Mouse (Mus musculus) megakaryocyte, adult 5-6 weeks (primary cell): ENCODE data around the gene Stard3. TPM values are rescaled to one million over a fixed set of nuclear protein-coding genes. Genes with fewer than 3 reads are reported as not detected.

ENCODE experiments used
- total RNA-seq, 2 experiments: library from RNA; stranded (forward) in 1 of 2; stranded (reverse) in 1 of 2; fragments of 153-499, 151-499 nt in 1 of 2; fragments of 221-1000, 200-1000 nt in 1 of 2; gene quantifications; 2 replicates each; pipeline versions ENCODE4 v1.2.3 to v1.2.4; 2015 to 2017

Gene Stard3
- total RNA-seq, 2 experiments from 2014 or later, result 28.5 to 39.9 TPM

Other genes with a start within 250 kb of the Stard3 start
- 11.3 and 12.6 TPM in 2 replicates for gene Fbxl20, start 208.0 kb upstream of the Stard3 start, total RNA-seq (2015)
- 12.4 and 14.8 TPM in 2 replicates for gene Fbxl20, start 208.0 kb upstream of the Stard3 start, total RNA-seq (2017)
- gene Med1, start 165.1 kb upstream of the Stard3 start, total RNA-seq (2015), result 64.5 and 70.6 TPM in 2 replicates
- gene Med1, start 165.1 kb upstream of the Stard3 start, total RNA-seq (2017), result 32.5 and 36.3 TPM in 2 replicates
- gene Cdk12, start 155.3 kb upstream of the Stard3 start, total RNA-seq (2015), result 40.6 and 43.8 TPM in 2 replicates
- 50.2 and 52.2 TPM in 2 replicates for gene Cdk12, start 155.3 kb upstream of the Stard3 start, total RNA-seq (2017)
- not detected in 2 replicates for gene Neurod2, start 28.7 kb upstream of the Stard3 start, total RNA-seq (2015)
- gene Neurod2, start 28.7 kb upstream of the Stard3 start, total RNA-seq (2017), result not detected in 2 replicates
- not detected in 2 replicates for gene Ppp1r1b, start 10.0 kb upstream of the Stard3 start, total RNA-seq (2015)
- gene Ppp1r1b, start 10.0 kb upstream of the Stard3 start, total RNA-seq (2017), result not detected in 2 replicates
- not detected in 2 replicates for gene Tcap, start 25.4 kb downstream of the Stard3 start, total RNA-seq (2015)
- not detected in 2 replicates for gene Tcap, start 25.4 kb downstream of the Stard3 start, total RNA-seq (2017)
- not detected in 2 replicates for gene Pnmt, start 28.1 kb downstream of the Stard3 start, total RNA-seq (2015)
- gene Pnmt, start 28.1 kb downstream of the Stard3 start, total RNA-seq (2017), result not detected in 2 replicates
- 2.1 and 3.3 TPM in 2 replicates for gene Pgap3, start 42.1 kb downstream of the Stard3 start, total RNA-seq (2015)
- 2.2 and 2.7 TPM in 2 replicates for gene Pgap3, start 42.1 kb downstream of the Stard3 start, total RNA-seq (2017)
- not detected in 2 replicates for gene Erbb2, start 54.1 kb downstream of the Stard3 start, total RNA-seq (2015)
- gene Erbb2, start 54.1 kb downstream of the Stard3 start, total RNA-seq (2017), result 0.28 TPM in 1 of 2 replicates, not detected in the other
- gene Mien1, start 80.6 kb downstream of the Stard3 start, total RNA-seq (2015), result 56.6 and 65.4 TPM in 2 replicates
- 31.5 and 38.0 TPM in 2 replicates for gene Mien1, start 80.6 kb downstream of the Stard3 start, total RNA-seq (2017)
- gene Grb7, start 88.0 kb downstream of the Stard3 start, total RNA-seq (2015), result not detected in 2 replicates
- gene Grb7, start 88.0 kb downstream of the Stard3 start, total RNA-seq (2017), result not detected in 2 replicates
- gene Ikzf3, start 187.7 kb downstream of the Stard3 start, total RNA-seq (2015), result 6.0 and 9.9 TPM in 2 replicates
- gene Ikzf3, start 187.7 kb downstream of the Stard3 start, total RNA-seq (2017), result 6.6 and 11.0 TPM in 2 replicates
- gene Zpbp2, start 192.7 kb downstream of the Stard3 start, total RNA-seq (2015), result 0.34 and 5.4 TPM in 2 replicates
- 0.81 TPM in 1 of 2 replicates, not detected in the other for gene Zpbp2, start 192.7 kb downstream of the Stard3 start, total RNA-seq (2017)
- 5.1 and 7.8 TPM in 2 replicates for gene Ormdl3, start 229.0 kb downstream of the Stard3 start, total RNA-seq (2015)
- 6.3 and 8.8 TPM in 2 replicates for gene Ormdl3, start 229.0 kb downstream of the Stard3 start, total RNA-seq (2017)
- not detected in 2 replicates for gene Lrrc3c, start 239.9 kb downstream of the Stard3 start, total RNA-seq (2015)
- not detected in 2 replicates for gene Lrrc3c, start 239.9 kb downstream of the Stard3 start, total RNA-seq (2017)